Mouse (Mus musculus) embryonic fibroblast, embryonic 13.5 days (primary cell): ENCODE results near the gene Larp6.

Source experiments
- CTCF ChIP-seq: IDR thresholded peaks from 2 replicates; pipeline ENCODE4 v1.5.1; 2011; ENCODE audit warnings: mild to moderate bottlenecking, control low read depth, low read length, moderate library complexity, borderline replicate concordance; ENCODE audit not compliant: insufficient read depth
- POLR2A ChIP-seq: IDR thresholded peaks from 2 replicates; pipeline ENCODE4 v1.6.1; 2011; ENCODE audit warnings: low read depth, mild to moderate bottlenecking, control low read depth, low read length, moderate library complexity

DNA sequence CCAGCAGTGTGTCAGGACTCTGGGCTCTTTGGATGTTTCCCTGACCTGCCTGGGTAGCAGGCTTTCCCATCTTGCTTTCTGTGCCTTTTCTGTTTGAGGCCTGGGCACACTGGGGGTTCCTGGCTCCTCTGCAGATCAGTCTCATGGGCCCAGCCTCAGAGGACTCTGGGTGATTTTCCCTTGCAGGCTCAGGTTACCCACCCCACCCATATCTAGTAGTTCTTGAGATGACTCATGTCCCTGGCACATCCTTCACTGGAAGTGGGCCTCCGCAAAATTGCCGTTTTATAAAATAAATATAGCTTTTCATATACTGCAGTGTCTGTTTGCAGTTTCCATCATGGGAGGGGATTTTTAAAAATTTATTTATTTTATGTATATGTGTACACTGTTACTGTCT lies 21.5 kb downstream of the Larp6 start:
- TF ChIP-seq CTCF, result no peak
- no peak for TF ChIP-seq POLR2A
